Mouse (Mus musculus): Measurements from ENCODE around the gene Erf. TPM values are rescaled to one million over a fixed set of nuclear protein-coding genes. Genes with fewer than 3 reads are reported as not detected.
A peak's percentile ranks its signal among the peaks of the same experiment; 100 is the strongest.

Gene Erf
- polyA plus RNA-seq, 1 experiment = 37.0 TPM

DNA sequence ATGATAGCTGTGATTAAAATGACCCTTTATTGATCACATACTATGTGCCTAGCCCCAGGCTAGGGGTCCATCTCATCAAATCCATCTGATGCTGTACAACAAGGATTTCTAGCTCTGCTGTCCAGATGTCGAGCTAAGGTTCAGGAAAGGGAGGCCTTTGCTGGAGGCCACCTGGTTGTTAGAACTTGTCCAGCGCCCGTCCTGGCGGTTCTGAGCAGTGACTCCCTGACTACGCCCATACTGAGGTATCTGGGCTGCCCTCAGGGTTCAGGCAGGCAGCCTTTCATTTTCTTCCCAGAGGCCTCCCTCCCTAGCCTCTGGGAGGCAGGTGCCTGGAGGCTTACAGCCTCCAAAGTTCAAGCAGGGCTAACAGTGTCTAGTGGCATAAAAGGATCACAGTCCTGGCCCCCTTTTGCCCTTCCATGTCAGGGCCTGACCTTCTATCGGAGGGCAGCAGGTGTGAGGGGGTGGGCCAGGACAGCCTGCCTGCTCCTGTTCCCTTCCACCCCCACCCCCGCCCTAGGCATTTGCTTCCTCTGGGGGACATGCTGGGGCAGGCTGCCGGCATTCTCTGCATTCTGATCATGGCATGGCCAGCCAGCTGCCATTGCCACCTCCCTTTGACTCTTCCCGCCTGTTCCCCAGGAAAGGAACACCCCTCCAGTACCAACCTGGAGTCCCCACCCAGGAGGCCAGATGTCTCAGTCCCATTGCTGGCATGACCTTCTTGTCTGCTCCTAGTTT lies 25.2 kb upstream of the Erf start:
- Histone ChIP-seq H3K4me3 (ENCODE audit: insufficient read depth, low read depth, low read length) (no peak overlapping the region), H3K36me3 (ENCODE audit: control insufficient read depth, insufficient read depth, low read length) (no peaks in the 10 kb centered on the region), H3K27ac (ENCODE audit: insufficient read depth, low read depth, low read length) (peak overlapping the region; percentile 33), H3K27me3 (replicated peaks; ENCODE audit: control insufficient read depth, insufficient read depth, low read length) (no peaks in the 10 kb centered on the region), H3K4me1 (ENCODE audit: control insufficient read depth, insufficient read depth, low read length) (peaks cover 17% of the 10 kb centered on the region)
- 45% methylated on average over 9 of the region's 9 CpGs for WGBS
- TF ChIP-seq CTCF (conservative IDR thresholded peaks at IDR 0.05; ENCODE audit: insufficient read depth, insufficient read length, low read depth, low read length) = no peak
- TF ChIP-seq POLR2A (IDR thresholded peaks at IDR 0.05; ENCODE audit: low read depth, low read length) = no peak
- DNase-seq = no peak

- TF ChIP-seq POLR2A (IDR thresholded peaks at IDR 0.05; ENCODE audit: low read depth, low read length) = no peak
- TF ChIP-seq CTCF (conservative IDR thresholded peaks at IDR 0.05; ENCODE audit: insufficient read depth, insufficient read length, low read depth, low read length) = no peak
- Histone ChIP-seq H3K27ac (ENCODE audit: insufficient read depth, low read depth, low read length) (no peak overlapping the region), H3K4me3 (ENCODE audit: insufficient read depth, low read depth, low read length) (no peak overlapping the region), H3K36me3 (ENCODE audit: control insufficient read depth, insufficient read depth, low read length) (no peaks in the 10 kb centered on the region), H3K4me1 (ENCODE audit: control insufficient read depth, insufficient read depth, low read length) (peaks cover 18% of the 10 kb centered on the region), H3K27me3 (replicated peaks; ENCODE audit: control insufficient read depth, insufficient read depth, low read length) (no peaks in the 10 kb centered on the region)
- DNase-seq = no peak
- 77% methylated on average over 3 of the region's 3 CpGs for WGBS
Measured at GRCm38 (mm10) chr7:25274996-25275395, 24.4 kb upstream of the Erf start.

DNA sequence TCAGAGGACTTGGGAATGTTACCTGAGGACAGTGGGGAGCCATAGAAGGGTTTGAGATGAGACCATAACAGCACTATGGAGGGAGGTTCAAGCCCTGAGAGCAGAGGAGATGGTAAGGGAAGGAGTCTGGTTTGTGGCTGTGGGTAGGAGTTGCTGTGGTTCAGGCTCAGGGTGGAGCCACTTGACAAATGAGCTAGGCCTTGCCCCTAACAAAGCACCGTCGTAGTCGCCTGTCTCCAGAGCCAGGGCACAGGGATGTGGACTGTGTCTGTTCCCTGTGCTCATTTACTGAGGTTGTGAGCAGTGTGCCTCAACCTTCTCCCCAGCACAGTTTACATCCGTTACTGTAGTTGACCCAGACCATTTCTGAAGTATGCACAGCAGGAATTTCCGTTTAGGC lies 24.0 kb upstream of the Erf start:
- no peak overlapping the region for H3K4me3 ChIP-seq (ENCODE audit: insufficient read depth, low read depth, low read length)
- no peak overlapping the region for H3K27ac ChIP-seq (ENCODE audit: insufficient read depth, low read depth, low read length)
- DNase-seq = no peak
- no peaks in the 10 kb centered on the region for H3K36me3 ChIP-seq (ENCODE audit: control insufficient read depth, insufficient read depth, low read length)
- peaks cover 19% of the 10 kb centered on the region for H3K4me1 ChIP-seq (ENCODE audit: control insufficient read depth, insufficient read depth, low read length)
- H3K27me3 ChIP-seq (replicated peaks; ENCODE audit: control insufficient read depth, insufficient read depth, low read length) = no peaks in the 10 kb centered on the region
- 55% methylated on average over 5 of the region's 5 CpGs for WGBS
- TF ChIP-seq CTCF (conservative IDR thresholded peaks at IDR 0.05; ENCODE audit: insufficient read depth, insufficient read length, low read depth, low read length) (no peak), POLR2A (IDR thresholded peaks at IDR 0.05; ENCODE audit: low read depth, low read length) (no peak)

DNA sequence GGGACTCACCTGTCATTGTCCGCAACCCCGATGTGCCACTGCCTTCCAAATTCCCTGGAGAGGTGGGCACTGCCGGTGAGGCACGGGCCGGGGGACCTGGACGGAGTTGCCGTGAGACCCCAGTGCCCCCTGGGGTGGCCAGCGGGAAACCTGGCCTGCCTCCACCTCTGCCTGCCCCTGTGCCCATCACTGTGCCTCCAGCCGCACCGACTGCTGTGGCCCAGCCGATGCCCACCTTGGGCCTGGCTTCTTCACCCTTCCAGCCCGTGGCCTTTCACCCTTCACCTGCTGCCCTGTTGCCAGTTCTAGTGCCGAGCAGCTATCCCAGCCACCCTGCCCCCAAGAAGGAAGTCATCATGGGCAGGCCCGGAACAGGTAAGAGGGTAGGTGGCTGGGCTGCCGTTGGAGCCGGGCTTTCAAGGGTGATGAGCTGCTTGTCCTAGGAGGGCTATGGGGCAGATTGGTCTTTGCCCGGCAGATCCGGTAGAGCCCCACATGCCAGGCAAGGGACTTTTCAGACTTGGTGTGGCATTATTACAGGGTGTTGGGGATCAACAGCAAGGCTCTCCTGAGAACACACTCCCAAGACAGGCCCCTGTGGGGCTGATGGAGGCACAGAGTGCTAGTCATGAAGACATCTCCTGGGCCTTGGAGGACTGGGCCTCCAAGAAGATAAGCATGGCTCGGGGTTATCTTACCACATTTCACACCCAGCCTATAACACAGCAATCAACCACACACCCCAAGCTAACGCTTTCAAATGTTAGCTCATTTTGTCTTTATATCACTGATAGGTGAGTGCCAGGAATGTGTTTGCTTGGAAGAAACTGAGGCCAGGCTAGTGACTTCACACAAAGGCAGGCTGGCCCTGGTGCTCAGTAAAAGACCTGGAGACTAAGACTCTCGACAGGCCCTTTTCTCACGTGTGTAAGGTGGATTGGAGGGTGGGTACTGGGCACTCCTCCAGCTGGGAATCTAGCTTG lies 23.0 kb upstream of the Erf start:
- 88% methylated on average over 22 of the region's 22 CpGs for WGBS
- no peak for TF ChIP-seq POLR2A (IDR thresholded peaks at IDR 0.05; ENCODE audit: low read depth, low read length)
- TF ChIP-seq CTCF (conservative IDR thresholded peaks at IDR 0.05; ENCODE audit: insufficient read depth, insufficient read length, low read depth, low read length) = no peak
- no peak for DNase-seq
- Histone ChIP-seq H3K4me1 (ENCODE audit: control insufficient read depth, insufficient read depth, low read length) (peaks cover 21% of the 10 kb centered on the region), H3K27ac (ENCODE audit: insufficient read depth, low read depth, low read length) (no peak overlapping the region), H3K4me3 (ENCODE audit: insufficient read depth, low read depth, low read length) (no peak overlapping the region), H3K36me3 (ENCODE audit: control insufficient read depth, insufficient read depth, low read length) (no peaks in the 10 kb centered on the region), H3K27me3 (replicated peaks; ENCODE audit: control insufficient read depth, insufficient read depth, low read length) (no peaks in the 10 kb centered on the region)

DNA sequence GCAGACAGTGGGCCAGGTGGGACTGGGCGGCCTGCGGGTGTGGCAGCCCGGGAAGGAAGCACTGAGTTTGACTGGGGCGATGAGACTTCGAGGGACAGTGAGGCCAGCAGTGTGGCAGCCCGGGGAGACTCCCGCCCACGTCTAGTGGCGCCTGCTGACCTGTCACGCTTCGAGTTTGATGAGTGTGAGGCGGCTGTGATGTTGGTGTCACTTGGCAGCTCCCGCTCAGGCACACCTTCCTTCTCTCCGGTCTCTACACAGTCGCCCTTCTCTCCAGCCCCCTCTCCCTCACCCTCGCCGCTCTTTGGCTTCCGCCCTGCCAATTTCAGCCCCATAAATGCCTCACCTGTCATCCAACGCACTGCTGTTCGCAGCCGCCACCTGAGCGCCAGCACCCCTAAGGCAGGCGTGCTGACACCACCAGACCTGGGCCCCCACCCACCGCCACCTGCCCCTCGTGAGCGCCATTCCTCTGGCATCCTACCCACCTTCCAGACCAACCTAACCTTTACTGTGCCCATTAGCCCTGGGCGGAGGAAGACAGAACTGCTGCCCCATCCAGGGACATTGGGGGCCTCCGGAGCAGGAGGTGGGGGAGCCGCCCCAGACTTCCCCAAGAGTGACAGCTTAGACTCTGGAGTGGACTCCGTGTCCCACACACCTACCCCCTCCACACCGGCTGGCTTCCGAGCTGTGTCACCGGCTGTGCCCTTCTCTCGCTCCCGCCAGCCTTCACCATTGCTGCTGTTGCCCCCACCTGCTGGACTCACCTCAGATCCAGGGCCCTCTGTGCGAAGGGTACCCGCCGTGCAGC lies 22.1 kb upstream of the Erf start:
- DNase-seq = no peak
- TF ChIP-seq POLR2A (IDR thresholded peaks at IDR 0.05; ENCODE audit: low read depth, low read length) (no peak), CTCF (conservative IDR thresholded peaks at IDR 0.05; ENCODE audit: insufficient read depth, insufficient read length, low read depth, low read length) (no peak)
- Histone ChIP-seq H3K27ac (ENCODE audit: insufficient read depth, low read depth, low read length) (no peak overlapping the region), H3K36me3 (ENCODE audit: control insufficient read depth, insufficient read depth, low read length) (no peaks in the 10 kb centered on the region), H3K4me3 (ENCODE audit: insufficient read depth, low read depth, low read length) (no peak overlapping the region), H3K27me3 (replicated peaks; ENCODE audit: control insufficient read depth, insufficient read depth, low read length) (no peaks in the 10 kb centered on the region), H3K4me1 (ENCODE audit: control insufficient read depth, insufficient read depth, low read length) (peaks cover 17% of the 10 kb centered on the region)
- WGBS = 87% methylated on average over 38 of the region's 38 CpGs

GRCm38 (mm10) chr7:25271651-25272444 lies 21.3 kb upstream of the Erf start:
- no peaks in the 10 kb centered on the region for H3K27me3 ChIP-seq (replicated peaks; ENCODE audit: control insufficient read depth, insufficient read depth, low read length)
- TF ChIP-seq CTCF (conservative IDR thresholded peaks at IDR 0.05; ENCODE audit: insufficient read depth, insufficient read length, low read depth, low read length) (no peak), POLR2A (IDR thresholded peaks at IDR 0.05; ENCODE audit: low read depth, low read length) (no peak)
- no peak overlapping the region for H3K4me3 ChIP-seq (ENCODE audit: insufficient read depth, low read depth, low read length)
- peaks cover 13% of the 10 kb centered on the region for H3K4me1 ChIP-seq (ENCODE audit: control insufficient read depth, insufficient read depth, low read length)
- WGBS = 93% methylated on average over 30 of the region's 30 CpGs
- H3K27ac ChIP-seq (ENCODE audit: insufficient read depth, low read depth, low read length) = no peak overlapping the region
- H3K36me3 ChIP-seq (ENCODE audit: control insufficient read depth, insufficient read depth, low read length) = no peaks in the 10 kb centered on the region
- DNase-seq = no peak

Data from kidney, adult 2 months (tissue).